Mouse (Mus musculus): ENCODE data around the gene 1700025C18Rik.

GRCm38 (mm10) chr2:165080657-165081056 lies 9.9 kb downstream of the 1700025C18Rik start:
- TF ChIP-seq CTCF (IDR thresholded peaks at IDR 0.05) (no peak), EP300 (IDR thresholded peaks at IDR 0.05) (no peak)
